8 mouse cellular contexts compared by ENCODE assay signal in genomic region chr6:85293255-85294003, GRCm38 (mm10). TPM values are rescaled to one million over a fixed set of nuclear protein-coding genes. Genes with fewer than 3 reads are reported as not detected.
DNase-seq lines count a peak whose midpoint lies in the region; ATAC-seq and TF ChIP-seq lines count a peak whose summit lies in the region.

No protein-coding gene starts in this region.

- no peaks in the 10 kb centered on the region for H3K9me3 ChIP-seq in hindbrain, embryonic 16.5 days (ENCODE audit: control insufficient read depth, low read length)
- H3K9me3 ChIP-seq in stomach, postnatal 0 days (ENCODE audit: control insufficient read depth, low read length) = no peaks in the 10 kb centered on the region

- H3K27ac ChIP-seq in hindbrain, embryonic 16.5 days (ENCODE audit: low read depth, low read length) = peak overlapping the region; percentile 36; the same call in 1 of the 2 replicates
- H3K27ac ChIP-seq in stomach, postnatal 0 days (replicated peaks) = no peak overlapping the region

- H3K27me3 ChIP-seq in hindbrain, embryonic 16.5 days (replicated peaks; ENCODE audit: control insufficient read depth, insufficient read depth, low read length) = no peaks in the 10 kb centered on the region
- no peaks in the 10 kb centered on the region for H3K27me3 ChIP-seq in stomach, postnatal 0 days (ENCODE audit: control insufficient read depth, insufficient read depth, low read length)

- H3K36me3 ChIP-seq in hindbrain, embryonic 16.5 days (ENCODE audit: control insufficient read depth, insufficient read depth, low read length) = no peaks in the 10 kb centered on the region
- H3K36me3 ChIP-seq in stomach, postnatal 0 days (ENCODE audit: control insufficient read depth, insufficient read depth, low read length) = no peaks in the 10 kb centered on the region

- H3K4me1 ChIP-seq in hindbrain, embryonic 16.5 days (ENCODE audit: control insufficient read depth, insufficient read depth, low read depth, low read length) = peaks cover 18% of the 10 kb centered on the region
- no peaks in the 10 kb centered on the region for H3K4me1 ChIP-seq in stomach, postnatal 0 days (replicated peaks; ENCODE audit: control insufficient read depth, insufficient read depth)

- no peak for TF ChIP-seq EP300 in stomach, postnatal 0 days (optimal IDR thresholded peaks at IDR 0.05)

- DNase-seq in layer of hippocampus, postnatal 10 days (ENCODE audit: low spot score in 2 of 2) = peak; percentile 42 to 53
- DNase-seq in layer of hippocampus, adult 18-20 months (ENCODE audit: low spot score in 2 of 2) = no peak
- peak; percentile 34 for DNase-seq in stomach, postnatal 0 days (ENCODE audit: low spot score)
- DNase-seq in ovary, adult 18-20 months (ENCODE audit: low spot score) = no peak
- no peak for DNase-seq in adrenal gland, adult 8-10 months

- 0 out of 2 replicates have a peak, but pooled peaks have one; percentile 37 for ATAC-seq in common myeloid progenitor, adult 5-6 weeks (replicated peaks; ENCODE audit: low read depth, poor library complexity, severe bottlenecking)
- 0 out of 2 replicates have a peak, but pooled peaks have one; percentile 46 for ATAC-seq in hindbrain, embryonic 16.5 days
- peak; percentile 45; the same call in 1 of the 2 replicates for ATAC-seq in megakaryocyte progenitor cell, adult 5-6 weeks (replicated peaks; ENCODE audit: poor library complexity)
- ATAC-seq in stomach, postnatal 0 days (ENCODE audit: low FRiP score, low TSS enrichment) = peak; percentile 35

- no peak overlapping the region for H3K9ac ChIP-seq in hindbrain, embryonic 16.5 days (ENCODE audit: low read depth, low read length)
- no peak overlapping the region for H3K9ac ChIP-seq in stomach, postnatal 0 days (ENCODE audit: low read length)

- 47% methylated on average over 10 of the region's 10 CpGs for WGBS in hindbrain, embryonic 16.5 days
- WGBS in stomach, postnatal 0 days = 51% methylated on average over 10 of the region's 10 CpGs

- no peak for TF ChIP-seq CTCF in stomach, postnatal 0 days (IDR thresholded peaks at IDR 0.05; ENCODE audit: low read depth)

- no peak overlapping the region for H3K4me2 ChIP-seq in hindbrain, embryonic 16.5 days (ENCODE audit: low read length)
- no peak overlapping the region for H3K4me2 ChIP-seq in stomach, postnatal 0 days (replicated peaks; ENCODE audit: low read depth)

- no peak overlapping the region for H3K4me3 ChIP-seq in hindbrain, embryonic 16.5 days (ENCODE audit: low read length)
- no peak overlapping the region for H3K4me3 ChIP-seq in stomach, postnatal 0 days (ENCODE audit: low read depth, low read length)

RNA-seq across cellular contexts. Expression of gene Sfxn5, which starts 39.8 kb away (rescaled TPM):
- 100 to 1,000 TPM; 141 to 142 TPM for total RNA-seq in layer of hippocampus, postnatal 10 days (2021)
- total RNA-seq in layer of hippocampus, adult 18-20 months (2021) = 100 to 1,000 TPM; 177 TPM
- 2.0 and 3.2 TPM in 2 replicates for total RNA-seq in common myeloid progenitor, adult 5-6 weeks (2017)
- polyA plus RNA-seq in hindbrain, embryonic 16.5 days (2015; fragmentation: Nextera tagmentation; extraction: Ambion mirVana) = 49.1 and 61.3 TPM in 2 replicates
- total RNA-seq in megakaryocyte progenitor cell, adult 5-6 weeks (2015) = 1.1 and 2.7 TPM in 2 replicates
- total RNA-seq in megakaryocyte progenitor cell, adult 5-6 weeks (2017) = 1.7 and 2.3 TPM in 2 replicates
- 8.4 and 8.9 TPM in 2 replicates for polyA plus RNA-seq in stomach, postnatal 0 days (2015; fragmentation: Nextera tagmentation; extraction: Ambion mirVana)
- 10 to 100 TPM; 16.2 to 27.2 (median 21.0) TPM for total RNA-seq in adrenal gland, adult 8-10 months (2022)

Comparison
In these comparisons a context has a peak if more than half of its experiments do, and no peak if none do; other contexts are left out.
1. DNase-seq: peak in layer of hippocampus, postnatal 10 days (2 of 2) and stomach, postnatal 0 days (single experiment); none in layer of hippocampus, adult 18-20 months (0 of 2), ovary, adult 18-20 months (single experiment) and adrenal gland, adult 8-10 months (single experiment).
2. RNA of gene Sfxn5, which starts 39.8 kb away (total RNA-seq): 177 TPM in layer of hippocampus, adult 18-20 months and 141 to 142 TPM in layer of hippocampus, postnatal 10 days; 16.2 to 27.2 TPM in adrenal gland, adult 8-10 months, 1.1 to 2.7 TPM in megakaryocyte progenitor cell, adult 5-6 weeks and 2.0 to 3.2 TPM in common myeloid progenitor, adult 5-6 weeks; every median in the first group is over 4 times any median in the second.
3. Peak in every context shown above with its lines, with median percentiles within 50 percentile points of each other: ATAC-seq.